In genomic region chr5:103770447-103771222, GRCm38 (mm10) we compare ENCODE assay signal across 10 mouse cellular contexts.
A peak's percentile ranks its signal among the peaks of the same experiment; 100 is the strongest.
DNase-seq lines count a peak whose midpoint lies in the region; TF ChIP-seq lines count a peak whose summit lies in the region.
"Had no signal": no experiment of that assay in that cellular context is flagged by ENCODE, and none has a peak within 500 bp of the region (broad histone marks: within the 10 kb centered on the region; RNA-seq: fewer than 3 reads in every experiment).

No protein-coding gene starts in this region.

- intact Hi-C loops in heart, postnatal 14 days (cut with DNase I), result no loop called here

- no peak overlapping the region for H3K4me3 ChIP-seq in layer of hippocampus, adult 2 months
- H3K4me3 ChIP-seq: hindbrain, embryonic 13.5 days; limb, embryonic 13.5 days had no signal

- TF ChIP-seq CTCF in layer of hippocampus, adult 2 months (conservative IDR thresholded peaks at IDR 0.05), result peak; percentile 49

- H3K27ac ChIP-seq in layer of hippocampus, adult 2 months, result peak overlapping the region; percentile 83; the same call in 1 of the 2 replicates
- H3K27ac ChIP-seq: hindbrain, embryonic 13.5 days; limb, embryonic 13.5 days had no signal

- DNase-seq in adrenal gland, postnatal 14 days, result peak; percentile 51
- DNase-seq in adrenal gland, adult 18-20 months (ENCODE audit: low spot score in 2 of 2), result no peak
- DNase-seq in layer of hippocampus, adult 2 months (ENCODE audit: low spot score in 2 of 2), result no peak
- no peak for DNase-seq in layer of hippocampus, adult 9-11 months
- DNase-seq in heart, postnatal 14 days, result peak; percentile 57 to 61
- peak; percentile 64 for DNase-seq in lung, postnatal 36 days
- no peak for DNase-seq in frontal cortex, postnatal 14 days (ENCODE audit: low spot score in 2 of 2)
- DNase-seq in layer of hippocampus, adult 8-10 months (ENCODE audit: low spot score in 2 of 2), result no peak

Comparison
In these comparisons a context has a peak if more than half of its experiments do, and no peak if none do; other contexts are left out.
1. DNase-seq: peak in adrenal gland, postnatal 14 days (single experiment), heart, postnatal 14 days (2 of 2) and lung, postnatal 36 days (single experiment); none in adrenal gland, adult 18-20 months (0 of 2), layer of hippocampus, adult 2 months (0 of 2), layer of hippocampus, adult 9-11 months (single experiment), frontal cortex, postnatal 14 days (0 of 2) and layer of hippocampus, adult 8-10 months (0 of 2).